Mouse (Mus musculus) inflammation-experienced regulatory T-cells, adult 6 months (primary cell): Measurements from ENCODE around the gene Plekhm3. TPM values are rescaled to one million over a fixed set of nuclear protein-coding genes. Genes with fewer than 3 reads are reported as not detected.
"Not testable (repeated sequence)": the region's sequence is repeated elsewhere in the genome, so short reads cannot be mapped to it uniquely, and the experiment has no call there.

Source experiments
- ATAC-seq: one replicate; pipeline ENCODE4 v1.8.0; 2017
- polyA plus RNA-seq, 3 experiments: library from polyadenylated mRNA; unstranded; fragments of 100-300 nt; shearing (Covaris generic); gene quantifications; one replicate each; pipeline ENCODE4 v1.2.1; 2017

The Plekhm3 gene
- polyA plus RNA-seq = 10 to 100 TPM in 2 of 3 experiments, 1 to 10 TPM in 1; 7.0 to 13.0 (median 11.0) TPM

DNA sequence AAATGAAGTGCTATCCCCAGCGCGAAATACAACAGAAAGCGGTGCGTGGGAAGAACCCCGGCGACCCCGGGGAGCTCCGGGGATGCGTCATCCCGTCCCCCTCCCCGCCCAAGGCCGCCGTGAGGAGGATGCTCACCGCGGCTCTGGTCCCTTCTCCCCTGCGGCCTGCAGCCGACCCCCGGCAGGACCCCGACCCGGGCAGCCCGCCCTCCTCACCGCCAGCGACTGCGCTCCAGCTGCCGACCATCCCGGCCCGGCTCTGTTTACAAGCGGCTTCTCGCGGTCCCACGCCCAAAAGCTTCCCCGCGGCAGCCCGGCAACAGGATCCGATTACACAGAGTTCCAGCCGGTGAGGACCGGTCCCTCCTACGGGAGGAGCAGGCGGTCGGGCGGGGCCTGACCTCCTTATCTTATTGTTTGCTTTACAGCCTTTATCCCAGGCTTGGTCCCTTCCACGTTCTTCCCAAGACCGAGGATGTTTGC lies at the start of gene Plekhm3:
Gene Plekhm3, minus strand, starts transcription at position 346 of the 483 bp plus-strand sequence.
- ATAC-seq = peak; percentile 62

DNA sequence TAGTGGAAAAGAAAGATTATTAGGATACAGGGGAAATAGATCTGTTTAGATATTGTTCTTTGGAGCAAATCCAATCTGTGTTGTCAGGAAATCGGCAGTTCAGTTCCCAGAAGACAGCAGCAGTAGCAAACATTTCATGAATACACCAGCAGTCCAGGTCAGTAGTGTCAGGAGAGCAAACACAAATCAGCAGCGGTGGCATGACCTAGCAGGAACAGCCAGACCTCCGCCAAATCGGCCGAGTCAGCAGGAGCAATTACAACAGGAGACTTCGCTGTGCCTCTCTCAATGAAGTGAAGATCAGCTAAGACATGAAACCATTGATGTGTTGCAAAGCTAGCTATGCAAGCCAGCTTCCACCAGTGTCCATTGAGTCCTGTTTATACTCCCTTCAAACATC lies 49.0 kb upstream of the Plekhm3 start:
- no peak for ATAC-seq

DNA sequence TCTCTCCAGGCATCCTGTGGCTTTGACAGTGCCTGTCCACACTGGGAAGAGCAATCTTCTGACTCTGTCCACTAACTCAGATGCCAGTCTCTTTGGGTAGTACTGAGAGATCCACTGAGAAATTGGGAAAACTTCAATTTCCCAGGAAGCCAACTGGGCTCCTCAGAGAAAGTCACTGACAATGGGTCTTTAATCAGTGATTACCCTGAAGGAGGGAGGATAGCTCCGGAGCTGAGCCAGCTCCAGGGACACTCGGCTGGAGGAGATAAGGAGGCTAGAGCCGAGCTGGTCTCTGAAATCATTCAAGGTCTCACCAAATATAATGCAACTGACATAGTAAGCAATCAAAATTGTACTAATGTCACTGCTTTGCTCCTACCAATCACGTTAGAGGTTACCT lies 47.9 kb upstream of the Plekhm3 start:
- no peak for ATAC-seq

DNA sequence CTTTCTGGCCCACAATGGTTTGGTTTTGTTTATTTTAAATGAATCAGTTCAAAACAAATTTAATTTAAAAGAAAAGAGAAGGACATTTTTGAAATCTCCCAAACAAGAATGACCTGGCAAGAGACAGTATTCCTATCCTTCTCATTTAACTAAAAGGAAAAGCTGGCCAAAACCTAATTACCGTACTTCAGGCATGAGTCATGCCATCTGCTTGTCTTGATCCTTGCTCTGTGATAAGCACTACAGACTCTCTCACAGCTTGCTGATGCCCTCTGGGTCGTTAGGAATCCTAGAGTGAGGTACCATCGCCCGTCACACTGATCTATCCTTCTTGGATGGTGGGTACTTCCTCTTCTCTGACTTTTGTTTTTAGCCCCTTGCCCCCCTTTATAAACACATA lies 36.6 kb upstream of the Plekhm3 start:
- no peak for ATAC-seq

DNA sequence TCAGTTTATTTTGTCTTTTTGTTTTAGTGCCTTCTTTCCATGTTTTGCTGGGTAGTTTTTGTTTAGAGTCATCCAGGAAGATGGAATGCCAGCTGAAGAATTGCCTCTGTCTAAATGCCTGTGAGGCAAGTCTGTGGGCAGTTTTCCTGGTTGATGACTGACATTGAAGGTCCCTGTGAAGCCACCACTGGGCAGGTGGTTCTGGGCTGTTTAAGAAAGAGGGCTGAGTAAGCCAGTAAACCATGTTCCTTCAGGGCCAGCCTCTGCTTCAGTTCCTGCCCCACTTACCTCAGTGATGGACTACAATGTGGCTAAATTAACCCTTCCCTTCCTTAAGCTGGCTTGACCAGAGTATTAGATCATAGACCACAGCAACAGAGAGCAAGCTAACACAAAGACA lies 31.6 kb upstream of the Plekhm3 start:
- ATAC-seq = no peak

DNA sequence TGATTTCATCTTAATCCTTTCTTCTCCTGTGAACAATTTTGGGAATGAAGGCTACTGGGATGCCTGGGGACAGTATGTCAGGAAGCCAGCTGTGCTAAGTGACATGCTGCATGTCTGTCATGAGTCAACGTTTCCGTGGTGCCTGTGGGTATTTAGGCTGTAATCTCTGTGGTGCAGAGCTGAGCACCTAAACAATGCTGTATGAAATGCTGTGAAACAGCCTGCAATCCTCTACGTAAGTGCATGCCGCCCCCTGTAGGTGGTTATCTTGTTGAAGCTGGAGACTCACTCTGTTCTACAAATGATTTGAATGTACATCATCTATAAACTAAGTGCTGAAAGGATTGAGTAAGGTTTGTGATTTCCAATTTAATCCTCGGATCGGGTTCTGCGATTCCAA lies 29.5 kb upstream of the Plekhm3 start:
- peak; percentile 77 for ATAC-seq

DNA sequence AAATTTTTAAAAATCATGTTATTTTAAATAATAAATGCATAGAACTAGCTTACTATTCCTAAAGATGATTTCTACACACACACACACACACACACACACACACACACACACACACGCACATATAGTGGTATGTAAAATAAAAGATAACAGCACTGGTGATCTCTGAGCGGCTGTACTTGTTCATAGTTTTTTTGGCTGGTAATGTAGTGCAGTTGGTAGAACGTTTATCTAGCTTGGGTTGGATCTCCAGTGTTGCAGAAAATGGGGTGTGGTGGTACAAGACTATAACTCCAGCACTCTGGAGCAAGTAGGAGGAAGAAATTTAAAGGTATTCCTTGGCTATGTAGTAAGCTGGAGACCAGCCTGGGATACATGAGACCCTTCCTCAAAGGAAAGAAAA lies 26.6 kb upstream of the Plekhm3 start:
- ATAC-seq = no peak

DNA sequence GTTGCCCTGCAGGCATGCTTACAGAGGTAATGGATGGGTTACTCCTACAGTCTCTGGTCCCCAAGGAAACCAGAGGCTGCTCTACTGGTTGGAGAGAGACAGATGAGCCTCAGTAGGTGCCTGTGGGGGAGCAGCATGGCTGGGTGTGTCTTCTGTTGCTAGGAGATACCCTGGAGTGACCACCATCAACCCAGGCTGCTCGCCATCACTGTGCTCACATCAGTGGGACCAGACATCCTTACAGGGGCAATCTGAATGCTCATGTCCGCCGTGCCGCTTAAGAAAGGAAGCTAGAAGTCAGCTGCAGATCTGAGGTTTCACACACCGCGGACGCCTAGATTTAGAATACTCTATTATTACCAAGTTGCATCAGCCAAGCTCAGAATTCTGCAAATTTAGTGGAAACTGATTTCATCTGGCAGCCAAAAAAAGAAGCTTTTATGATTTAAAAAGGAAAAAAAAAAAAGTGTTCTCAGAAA lies 21.7 kb upstream of the Plekhm3 start:
- no peak for ATAC-seq

DNA sequence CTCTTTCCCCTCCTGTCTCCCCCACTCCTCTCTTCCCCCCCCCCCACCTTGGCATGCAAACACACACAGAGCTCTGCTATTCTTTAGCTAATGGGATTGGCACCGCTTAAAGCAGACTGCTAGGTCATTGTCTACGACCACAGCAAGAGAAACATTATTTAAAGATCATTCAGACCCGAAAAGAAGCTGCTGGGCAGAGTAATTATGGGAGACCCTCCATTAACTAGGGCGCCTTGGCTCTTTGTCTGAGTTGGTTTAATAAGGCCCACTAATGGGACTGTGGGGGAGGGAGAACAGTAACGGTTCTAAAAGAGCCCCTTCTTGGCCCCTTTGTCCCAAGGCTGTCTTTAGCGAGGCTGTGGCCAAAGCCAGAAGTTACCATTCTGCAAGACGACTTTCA lies 18.7 kb upstream of the Plekhm3 start:
- no peak for ATAC-seq

DNA sequence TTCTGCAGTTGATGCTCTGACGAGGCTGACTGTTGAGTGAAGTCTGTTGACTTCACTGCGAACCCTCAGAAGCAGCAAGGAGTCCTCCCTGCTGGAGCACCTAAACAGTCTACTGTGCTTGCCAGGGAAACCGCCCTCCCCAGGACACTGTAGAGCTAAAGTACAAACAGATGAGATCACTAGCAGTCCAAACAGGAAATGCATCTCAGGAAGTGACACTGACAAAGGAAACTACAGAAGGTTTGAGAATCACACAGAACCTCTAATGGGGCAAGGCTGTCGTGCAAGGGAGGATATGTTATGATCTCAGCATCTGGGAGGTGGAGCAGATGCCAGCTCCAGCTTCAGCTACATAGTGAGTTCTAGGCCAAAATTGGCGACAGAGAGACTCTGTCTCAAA lies 14.1 kb upstream of the Plekhm3 start:
- ATAC-seq = peak; percentile 95

DNA sequence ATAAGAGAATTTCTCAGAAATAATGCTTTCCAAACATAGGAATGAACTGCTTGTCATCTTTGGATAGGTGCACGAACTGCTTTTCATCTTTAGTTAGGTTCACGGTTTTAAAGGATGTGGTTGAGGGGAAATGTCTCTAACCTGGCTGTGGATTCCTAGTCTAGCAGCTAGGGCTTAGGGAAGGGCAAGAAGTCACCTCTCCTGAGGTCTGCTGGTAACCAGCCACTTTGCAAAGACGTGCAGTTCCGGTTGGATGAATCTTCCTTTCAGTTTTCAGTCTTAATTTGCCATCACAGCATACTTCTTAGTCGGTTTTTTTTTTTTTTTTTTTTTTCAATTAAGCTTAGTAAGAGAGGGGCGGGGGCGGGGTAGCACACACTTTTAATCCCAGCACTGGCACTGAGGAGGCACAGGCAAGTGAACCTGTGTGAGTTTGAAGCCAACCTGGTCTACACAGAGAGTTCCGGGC lies 431 bp upstream of the Plekhm3 start:
- peak; percentile 78 for ATAC-seq

DNA sequence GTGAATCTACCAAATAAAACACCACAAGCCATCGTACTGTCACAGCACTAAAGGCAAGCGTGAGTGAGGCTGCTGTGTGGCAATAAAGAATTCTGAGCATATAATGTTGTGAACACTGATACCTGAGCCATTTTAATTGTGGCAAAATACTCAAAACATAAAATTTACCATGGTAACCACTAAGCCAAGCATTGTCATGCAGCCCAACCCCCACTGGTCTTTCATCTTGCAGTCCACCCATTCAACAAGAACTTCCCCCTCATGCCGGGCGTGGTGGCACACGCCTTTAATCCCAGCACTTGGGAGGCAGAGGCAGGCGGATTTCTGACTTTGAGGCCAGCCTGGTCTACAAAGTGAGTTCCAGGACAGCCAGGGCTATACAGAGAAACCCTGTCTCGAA lies 1.8 kb downstream of the Plekhm3 start:
- ATAC-seq = not testable (repeated sequence)

DNA sequence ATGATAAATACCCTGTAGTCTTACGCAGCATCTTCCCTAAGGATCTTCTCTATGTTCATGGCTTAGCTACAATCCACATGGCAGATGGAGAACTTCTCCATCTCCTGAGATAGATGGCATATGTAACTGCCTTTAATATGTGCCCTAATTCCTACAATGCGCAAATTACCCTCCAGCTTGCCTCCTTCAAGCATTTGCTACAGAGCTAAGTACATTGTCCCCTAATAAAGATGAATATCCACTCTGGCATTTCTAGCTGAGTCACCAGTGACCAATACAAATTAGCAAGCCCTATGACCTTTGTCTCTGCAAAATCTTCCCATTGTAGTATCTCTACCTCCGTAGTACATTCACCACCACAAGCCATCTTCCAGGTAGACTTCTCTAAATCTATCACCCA lies 6.4 kb downstream of the Plekhm3 start:
- ATAC-seq = no peak

DNA sequence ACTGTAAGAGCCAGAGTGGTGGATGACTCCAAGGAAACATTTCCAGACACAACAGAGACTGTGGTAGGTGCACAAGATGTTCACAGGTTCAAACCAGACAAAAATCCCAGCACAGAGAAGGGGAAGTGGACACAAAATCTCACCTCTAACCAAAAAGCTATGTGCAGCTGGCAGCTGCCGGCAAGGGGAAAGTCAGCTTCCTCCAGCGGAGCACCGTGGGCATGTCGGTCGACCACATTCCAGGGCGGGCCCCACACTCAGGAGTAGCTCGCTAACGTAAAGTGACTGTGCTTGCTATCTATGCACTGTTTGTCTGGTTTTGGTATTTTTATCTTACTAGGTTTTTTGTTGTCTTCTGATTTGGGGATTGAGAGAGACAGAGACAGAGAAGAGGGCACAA lies 7.2 kb downstream of the Plekhm3 start:
- no peak for ATAC-seq

DNA sequence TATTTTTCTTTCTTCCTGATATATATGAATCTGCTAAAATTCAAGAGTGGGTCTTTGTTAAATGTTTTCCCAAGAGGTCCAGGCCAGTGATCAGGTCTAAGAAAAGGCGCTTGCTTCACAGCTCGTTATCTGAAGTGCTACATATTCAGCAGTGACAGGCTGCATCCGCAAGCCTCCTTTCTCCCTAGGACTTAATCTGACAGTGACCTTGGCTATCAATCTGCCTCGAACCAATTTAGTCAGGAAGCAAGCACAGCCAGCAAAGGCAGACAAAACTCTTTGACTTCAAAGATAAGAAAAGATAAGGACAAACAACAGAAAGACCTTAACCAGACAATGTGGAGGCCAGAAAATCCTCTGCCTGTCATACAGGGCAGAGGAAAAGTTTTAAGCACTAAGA lies 10.5 kb downstream of the Plekhm3 start:
- ATAC-seq = no peak

DNA sequence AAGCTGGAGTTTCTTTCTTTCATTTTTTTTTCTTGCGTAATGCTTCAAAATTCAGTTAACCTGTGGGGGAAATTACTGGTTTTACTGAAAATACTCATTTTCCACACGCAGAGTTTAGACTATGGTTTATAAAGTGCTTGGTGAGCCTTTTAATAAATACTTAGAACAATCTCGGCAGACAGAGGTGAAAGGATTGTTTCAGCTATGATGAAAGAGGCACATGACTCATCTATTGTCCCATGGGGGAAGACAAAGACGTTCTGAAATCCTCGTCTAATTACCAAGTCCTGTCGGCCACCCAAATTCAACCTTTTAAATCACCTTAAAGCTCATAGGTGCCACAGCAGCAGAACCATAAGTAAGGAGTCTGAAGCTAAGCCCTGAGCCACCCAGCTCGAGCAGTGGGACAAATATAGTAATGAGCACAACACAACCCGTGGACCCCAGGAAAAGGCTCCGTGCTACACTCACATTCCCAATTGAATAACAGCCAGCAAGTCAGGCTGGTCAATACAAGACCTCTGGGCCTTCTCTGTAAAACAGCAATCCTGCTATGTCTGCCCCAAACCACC lies 11.3 kb downstream of the Plekhm3 start:
- ATAC-seq = no peak

DNA sequence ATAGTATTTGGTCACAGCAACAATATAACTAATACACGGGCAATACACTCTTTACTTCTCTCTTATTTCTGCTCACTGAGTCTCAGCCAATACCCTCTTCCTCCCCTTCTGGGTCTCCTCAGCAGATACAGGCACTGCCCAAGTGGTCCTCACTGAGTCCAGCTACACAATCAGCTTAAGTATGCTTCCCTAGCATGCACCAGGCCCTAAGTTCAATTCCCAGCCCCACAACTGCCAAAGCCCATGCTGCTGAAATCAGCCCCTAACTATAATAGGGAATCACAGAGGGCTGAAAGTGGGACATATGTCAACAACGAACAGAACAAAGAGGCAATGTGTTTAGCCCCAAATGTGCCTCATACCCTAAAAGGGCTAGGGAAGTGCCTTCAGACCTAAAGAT lies 11.9 kb downstream of the Plekhm3 start:
- ATAC-seq = no peak

DNA sequence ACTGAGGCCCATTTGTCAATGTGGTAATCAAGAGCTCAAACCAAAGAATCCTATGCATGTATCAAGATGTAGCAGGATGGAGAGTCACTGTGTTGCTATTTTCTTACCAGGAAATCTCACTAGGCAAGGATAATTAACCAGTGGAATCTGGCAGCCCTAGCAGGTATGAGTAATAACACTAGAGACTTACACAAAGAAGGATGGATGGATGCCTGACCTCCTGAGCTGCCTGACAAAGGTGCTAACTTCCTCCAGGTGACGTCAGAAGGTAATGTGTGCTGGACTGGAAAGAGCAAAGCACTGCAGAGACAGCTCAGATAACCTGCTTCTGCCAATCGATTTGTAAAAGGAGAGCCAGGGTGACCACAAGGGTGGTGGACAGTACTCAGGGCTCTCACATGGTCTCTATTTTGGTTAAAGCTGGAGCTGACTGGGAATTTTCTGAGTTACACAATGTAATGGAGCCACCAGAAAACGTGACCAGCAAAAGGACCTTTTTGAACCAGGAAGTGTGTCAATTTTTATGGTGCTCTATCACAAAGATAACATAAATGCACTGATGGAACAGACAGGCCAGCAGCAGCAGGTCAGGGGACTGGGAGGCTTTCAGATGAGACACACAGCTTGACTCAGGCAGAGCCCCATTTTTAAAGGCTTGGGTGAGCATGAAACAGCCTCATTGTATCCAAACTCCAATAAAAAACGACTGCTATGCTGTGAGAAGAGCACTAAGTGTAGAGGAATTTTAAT lies 14.4 kb downstream of the Plekhm3 start:
- ATAC-seq = no peak

DNA sequence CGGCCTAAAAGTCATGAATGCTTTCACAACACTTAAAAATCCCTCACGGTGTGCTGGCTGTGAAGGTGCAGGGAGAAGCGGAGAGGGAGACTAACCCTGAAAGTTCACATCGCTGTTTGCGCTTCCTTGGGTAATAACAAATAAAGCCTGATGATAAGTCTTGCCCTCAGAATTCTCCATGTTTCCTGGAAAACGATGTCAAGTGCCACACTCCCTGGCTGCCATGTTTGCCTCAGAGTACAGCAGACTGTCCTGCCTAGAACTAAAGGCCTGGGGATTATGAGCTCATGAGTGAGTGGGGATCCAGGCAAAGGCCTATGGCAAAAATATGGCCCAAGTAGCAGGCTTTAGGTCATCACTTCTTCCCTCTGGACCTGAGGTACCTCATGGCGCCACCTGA lies 17.7 kb downstream of the Plekhm3 start:
- no peak for ATAC-seq

DNA sequence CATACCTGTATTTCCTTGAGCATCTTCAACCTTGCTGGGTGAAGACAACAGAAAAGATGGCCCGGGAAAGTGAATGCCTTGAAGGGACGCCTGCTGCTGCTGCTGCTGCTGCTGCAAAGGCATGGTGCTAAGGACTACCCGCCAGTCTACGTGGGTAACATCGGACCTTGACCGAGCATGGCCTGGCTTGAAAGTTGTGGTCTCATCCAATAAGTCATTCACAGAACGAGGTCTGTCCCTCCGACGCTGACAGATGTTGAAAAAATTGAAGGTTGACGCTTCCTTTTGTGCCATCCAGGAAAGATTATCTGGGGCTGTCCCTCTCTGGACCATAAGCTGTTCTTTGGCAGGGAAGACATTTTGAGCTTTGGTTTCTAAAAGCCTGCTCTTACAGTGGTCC lies 18.9 kb downstream of the Plekhm3 start:
- no peak for ATAC-seq

DNA sequence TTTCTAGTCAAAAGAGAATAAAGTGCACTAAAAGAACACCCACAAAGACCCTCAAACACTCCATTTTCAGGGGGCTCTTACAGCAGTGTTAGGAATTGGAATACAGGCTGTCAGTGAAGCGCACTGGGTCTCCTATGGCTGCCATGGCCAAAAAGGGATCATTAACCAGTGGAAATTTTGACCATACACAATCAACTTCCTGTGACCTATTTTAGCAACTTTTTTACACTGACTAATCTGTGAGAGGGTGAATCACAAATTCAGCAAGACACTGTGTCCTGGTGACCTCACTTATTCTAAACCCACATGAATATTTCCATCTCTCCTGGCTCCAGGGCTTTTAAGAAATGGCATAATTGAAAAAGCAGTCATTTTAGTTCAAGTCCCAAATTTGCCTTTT lies 23.7 kb downstream of the Plekhm3 start:
- no peak for ATAC-seq

DNA sequence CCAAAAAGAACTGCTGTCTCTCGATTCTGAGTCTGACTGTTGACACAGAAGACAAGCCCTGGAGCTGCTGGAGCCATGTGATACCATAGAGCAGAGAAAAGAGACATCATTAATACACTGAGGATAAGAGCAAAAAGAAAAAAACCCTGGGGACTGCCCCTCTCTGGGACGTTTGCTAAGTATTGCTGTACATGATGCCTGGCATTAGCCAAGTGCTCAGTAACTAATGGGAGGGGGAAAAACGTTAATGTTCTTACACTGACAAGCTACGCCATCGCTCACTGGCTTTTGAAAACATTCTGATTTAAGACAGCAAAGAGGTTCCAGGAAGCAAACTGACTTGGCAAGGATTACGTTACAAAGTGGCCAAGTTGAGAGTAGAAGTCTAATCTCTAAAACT lies 26.5 kb downstream of the Plekhm3 start:
- no peak for ATAC-seq

DNA sequence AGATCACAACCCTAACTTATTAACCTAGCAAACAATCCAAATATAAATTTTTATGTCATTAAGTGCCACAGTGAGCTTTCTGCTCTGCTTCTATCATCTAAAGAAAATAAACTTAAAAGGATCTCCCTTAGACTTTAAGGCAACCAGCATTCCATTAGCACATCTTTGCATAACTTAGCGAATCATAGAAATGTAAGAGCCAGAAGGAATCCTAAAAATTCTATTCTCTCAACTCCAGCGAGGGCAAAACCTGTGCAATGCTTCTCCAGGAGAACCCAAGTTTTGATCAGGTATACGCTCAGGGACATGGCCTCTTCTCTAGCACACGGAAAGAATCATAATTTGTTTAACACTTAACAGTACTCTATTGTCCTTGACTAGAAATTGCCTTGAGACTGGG lies 27.0 kb downstream of the Plekhm3 start:
- no peak for ATAC-seq

DNA sequence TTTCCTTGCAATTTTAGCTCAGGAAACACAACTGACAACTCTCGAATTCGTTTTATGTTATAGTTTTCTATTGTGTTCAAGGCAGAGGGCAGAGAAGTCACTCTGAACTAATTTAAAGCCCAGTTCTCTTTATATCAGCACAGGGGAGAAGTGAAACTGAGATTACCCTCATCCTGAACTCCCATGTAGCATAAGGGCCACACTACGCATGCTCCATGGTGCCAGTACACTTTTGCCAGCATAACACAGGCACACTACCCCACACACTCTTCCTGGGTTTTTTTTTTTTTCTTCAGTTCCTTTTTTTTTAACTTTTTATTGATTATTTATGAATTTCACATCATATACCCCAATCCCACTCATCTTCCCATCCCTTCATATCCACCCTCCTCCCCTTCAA lies 28.1 kb downstream of the Plekhm3 start:
- ATAC-seq = no peak
